Mouse (Mus musculus) bone marrow, adult 2 months (tissue): ENCODE results near the gene Mrln. TPM values are rescaled to one million over a fixed set of nuclear protein-coding genes. Genes with fewer than 3 reads are reported as not detected.

Experiments used
- H3K27ac ChIP-seq: fragments of 200-500 bp; 2 replicates; pipeline ENCODE4 v1.5.1; 2012; ENCODE audit warnings: low read depth, mild to moderate bottlenecking, control low read depth, inconsistent platforms, low read length; ENCODE audit not compliant: control insufficient read depth, poor library complexity, insufficient read depth
- H3K4me1 ChIP-seq: fragments of 200-500 bp; 2 replicates; pipeline ENCODE4 v1.6.1; 2011; ENCODE audit warnings: low read length; ENCODE audit not compliant: control insufficient read depth, insufficient read depth
- H3K4me3 ChIP-seq: fragments of 200-500 bp; replicated peaks from 2 replicates; pipeline ENCODE3; 2011; ENCODE audit warnings: mild to moderate bottlenecking, low read depth, low read length, control low read depth; ENCODE audit not compliant: control insufficient read depth
- CTCF ChIP-seq: fragments of 200-500 bp; IDR thresholded peaks from 2 replicates; pipeline ENCODE4 v1.5.1; 2011; ENCODE audit warnings: low read length, control low read depth; ENCODE audit not compliant: control insufficient read depth, insufficient read depth
- POLR2A ChIP-seq: fragments of 200-500 bp; IDR thresholded peaks from 2 replicates; pipeline ENCODE4 v1.6.1; 2011; ENCODE audit warnings: low read depth, mild to moderate bottlenecking, control low read depth, low read length, borderline replicate concordance; ENCODE audit not compliant: control insufficient read depth
- WGBS: fragments of 180-500 bp; shearing (Covaris S2); methylation state at CpG from one replicate; pipeline ENCODE4 v1.1.7; 2018; 5-methylcytosine and 5-hydroxymethylcytosine counted together
- polyA plus RNA-seq: library from polyadenylated mRNA; stranded (reverse); fragments of >200 nt; gene quantifications from 2 replicates; pipeline ENCODE4 v1.2.4, GENCODE M21; 2011; ENCODE audit warnings: low replicate concordance; ENCODE audit not compliant: missing spikeins, insufficient read depth, insufficient read length

Gene Mrln
- polyA plus RNA-seq, 1 experiment: not detected

DNA sequence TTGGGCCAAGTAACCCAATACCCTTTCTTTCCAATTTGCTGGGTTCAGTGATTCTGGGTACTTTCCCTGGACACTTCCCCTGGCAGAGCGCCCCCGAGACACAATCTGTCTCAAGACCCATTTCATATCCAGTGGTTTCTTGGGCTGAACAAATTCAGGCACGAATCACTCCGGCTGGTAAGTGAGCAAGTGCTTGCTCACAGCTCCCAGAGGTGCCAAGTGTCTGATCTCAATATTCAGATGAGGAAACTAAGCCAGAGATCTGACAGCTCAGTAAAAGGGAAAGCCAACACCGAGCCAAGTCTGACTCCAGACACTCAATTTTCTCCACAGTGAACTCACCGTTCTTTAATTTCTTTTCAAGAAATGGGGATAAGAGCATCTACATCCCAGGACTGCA is 62.0 kb downstream of the Mrln start:
- TF ChIP-seq POLR2A (no peak), CTCF (no peak)
- no peak overlapping the region for H3K4me3 ChIP-seq
- 83% methylated on average over 6 of the region's 6 CpGs for WGBS
- H3K27ac ChIP-seq: no peak overlapping the region
- no peaks in the 10 kb centered on the region for H3K4me1 ChIP-seq

DNA sequence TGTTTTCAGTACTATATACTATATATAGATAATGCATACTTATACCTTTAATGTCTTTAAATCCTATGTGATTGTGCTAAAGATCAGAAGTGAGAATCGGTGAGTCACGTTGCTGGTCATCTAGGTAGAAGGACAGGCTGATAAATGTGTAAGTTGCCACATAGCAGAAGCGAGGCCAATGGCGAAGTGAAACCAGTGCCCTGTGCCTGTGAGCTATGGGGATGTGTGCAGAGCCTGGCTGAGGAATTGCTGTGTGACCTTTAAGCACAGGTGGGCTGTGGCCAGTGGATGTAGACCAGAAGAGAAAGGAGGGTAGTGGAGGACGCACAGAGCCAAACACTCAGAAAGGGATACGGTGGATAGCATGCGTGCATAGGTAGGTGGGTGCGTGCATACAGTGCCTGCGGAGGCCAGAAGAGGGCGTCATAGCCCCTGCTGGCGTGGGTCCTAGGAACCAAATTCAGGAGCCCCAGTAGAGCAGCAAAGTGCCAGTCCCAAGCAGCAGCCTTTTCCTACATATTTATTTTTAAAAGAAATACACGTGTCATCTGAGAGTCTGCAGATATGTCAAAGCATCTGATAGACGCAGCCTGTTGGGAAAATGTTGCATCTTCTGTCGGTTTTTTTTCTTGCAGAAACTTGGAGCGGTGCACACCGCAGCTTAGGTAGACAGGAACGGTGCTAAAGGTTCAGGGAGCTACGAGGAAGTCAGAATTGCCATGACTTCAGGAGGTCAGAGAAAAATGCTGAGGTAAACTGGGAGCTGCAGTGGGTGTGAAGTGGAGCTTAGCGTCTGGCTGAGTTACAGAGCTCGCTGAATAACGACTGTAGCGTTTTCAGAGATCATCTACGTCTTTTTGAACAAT is 64.3 kb downstream of the Mrln start:
- Histone ChIP-seq H3K27ac (no peak overlapping the region), H3K4me1 (no peaks in the 10 kb centered on the region), H3K4me3 (no peak overlapping the region)
- WGBS: 76% methylated on average over 23 of the region's 23 CpGs
- no peak for TF ChIP-seq POLR2A
- no peak for TF ChIP-seq CTCF

Other genes with a start within 250 kb of the Mrln start
- gene Ccdc6, start 107.5 kb upstream of the Mrln start, polyA plus RNA-seq: 17.0 and 19.1 TPM in 2 replicates
- 1.0 and 1.5 TPM in 2 replicates for gene Slc16a9, start 40.4 kb downstream of the Mrln start, polyA plus RNA-seq
- 0.68 and 1.1 TPM in 2 replicates for gene Fam13c, start 235.8 kb downstream of the Mrln start, polyA plus RNA-seq